Mouse (Mus musculus): ENCODE measurements at regions not wholly inside any gene's neighbourhood (a gene's known extent, or its start where the extent isn't known, plus 50 kb on each side); places are given as distances from the start of the nearest gene placed in this dataset.

DNA sequence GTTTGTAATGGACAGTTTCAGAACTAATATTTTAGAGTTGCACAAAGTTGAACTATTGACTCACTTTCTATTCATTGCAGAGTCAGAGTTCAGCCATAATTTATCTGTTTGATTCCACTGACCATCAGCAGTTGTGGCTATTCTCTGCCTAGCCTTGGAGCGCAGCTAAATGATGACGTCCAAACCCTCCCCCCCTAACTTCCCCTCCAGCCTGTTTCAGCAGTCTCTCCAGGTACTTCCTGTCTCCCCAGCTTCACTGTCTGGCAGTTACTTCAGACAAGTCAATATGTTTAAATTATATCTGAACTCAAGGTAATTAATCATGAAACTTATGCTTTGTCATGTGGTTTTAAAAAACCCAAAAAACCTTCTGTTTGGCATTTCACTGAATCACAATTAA is 362.1 kb upstream of the Meis1 start:
- no peak for TF ChIP-seq CTCF (IDR thresholded peaks at IDR 0.05)
- TF ChIP-seq EP300 (IDR thresholded peaks at IDR 0.05): no peak
